Comparison of ENCODE assay signal across 8 mouse cellular contexts in genomic region chr16:16358481-16359100, GRCm38 (mm10). TPM values are rescaled to one million over a fixed set of nuclear protein-coding genes. Genes with fewer than 3 reads are reported as not detected.
A peak's percentile ranks its signal among the peaks of the same experiment; 100 is the strongest.
DNase-seq lines count a peak whose midpoint lies in the region; ATAC-seq lines count a peak whose summit lies in the region.

Gene Dnm1l, minus strand, starts transcription at chr16:16358959.

- H3K4me2 ChIP-seq in hindbrain, embryonic 15.5 days = peak within 1 kb of the TSS; percentile 67

- under 1% methylated on average over 55 of the region's 55 CpGs for WGBS in hindbrain, embryonic 15.5 days

- peak; percentile 92 for DNase-seq in T-cell, adult 2 months (ENCODE audit: low spot score)
- DNase-seq in cerebellum, postnatal 36 days = peak; percentile 93 to 94
- peak; percentile 92 to 93 for DNase-seq in frontal cortex, postnatal 36 days (ENCODE audit: low spot score in 2 of 2)
- peak; percentile 85 for DNase-seq in left cerebral cortex, adult 11 months (ENCODE audit: low spot score)
- peak; percentile 94 for DNase-seq in lung, postnatal 4 days
- DNase-seq in retina, postnatal 7 days (ENCODE audit: low read depth, low spot score) = peak; percentile 80
- peak; percentile 89 for DNase-seq in urinary bladder, adult 2 months (ENCODE audit: low spot score)

- H3K4me1 ChIP-seq in hindbrain, embryonic 15.5 days (replicated peaks) = peaks cover 19% of the 10 kb centered on the region

- peak within 1 kb of the TSS; percentile 89 for H3K27ac ChIP-seq in hindbrain, embryonic 15.5 days (replicated peaks)

- H3K9me3 ChIP-seq in hindbrain, embryonic 15.5 days = no peaks in the 10 kb centered on the region

- H3K36me3 ChIP-seq in hindbrain, embryonic 15.5 days = no peaks in the 10 kb centered on the region

- peak within 1 kb of the TSS; percentile 78 for H3K9ac ChIP-seq in hindbrain, embryonic 15.5 days

- peak; percentile 99 for ATAC-seq in hindbrain, embryonic 15.5 days (ENCODE audit: low FRiP score, low read depth)

- H3K4me3 ChIP-seq in hindbrain, embryonic 15.5 days = peak within 1 kb of the TSS; percentile 67

- H3K27me3 ChIP-seq in hindbrain, embryonic 15.5 days = no peaks in the 10 kb centered on the region

RNA-seq across cellular contexts. Expression of gene Dnm1l, which starts in this region (rescaled TPM):
- 104 and 106 TPM in 2 replicates for polyA plus RNA-seq in hindbrain, embryonic 15.5 days (2015; fragmentation: Nextera tagmentation; extraction: Ambion mirVana)
- polyA plus RNA-seq in urinary bladder, adult 2 months (2012; rRNA removed) = 45.5 and 48.1 TPM in 2 replicates

Comparison
In these comparisons a context has a peak if more than half of its experiments do, and no peak if none do; other contexts are left out.
1. Peak in every context shown above with its lines: DNase-seq, ATAC-seq, H3K4me3 ChIP-seq and H3K27ac ChIP-seq.